Mouse (Mus musculus) heart, postnatal 0 days (tissue): ENCODE measurements around the gene Aqp6. TPM values are rescaled to one million over a fixed set of nuclear protein-coding genes. Genes with fewer than 3 reads are reported as not detected.

Experiments used
- ATAC-seq: fragments of 200-750 bp; cut with Nextera tagmentation; 2 replicates; pipeline ENCODE4 v1.8.0; 2017; ENCODE audit warnings: low read depth, moderate number of reproducible peaks, moderate library complexity; ENCODE audit not compliant: insufficient read depth
- DNase-seq: peaks from one replicate; pipeline ENCODE4 v3.0.0-alpha.2; 2016; ENCODE audit warnings: low spot score
- H3K27ac ChIP-seq: fragments of 300-500 bp; sonication (generic); 2 replicates; pipeline ENCODE4 v1.5.1; 2014; ENCODE audit warnings: low read depth, mild to moderate bottlenecking
- H3K27me3 ChIP-seq: fragments of 300-500 bp; sonication (generic); 2 replicates; pipeline ENCODE4 v1.6.1; 2014; ENCODE audit warnings: low read length, mixed read lengths; ENCODE audit not compliant: control insufficient read depth, insufficient read depth
- H3K36me3 ChIP-seq: fragments of 300-500 bp; sonication (generic); replicated peaks from 2 replicates; pipeline ENCODE4 v1.6.1; 2014; ENCODE audit warnings: low read length, mixed read lengths; ENCODE audit not compliant: control insufficient read depth, insufficient read depth
- H3K4me1 ChIP-seq: fragments of 300-500 bp; sonication (generic); 2 replicates; pipeline ENCODE4 v1.6.1; 2014; ENCODE audit warnings: antibody characterized with exemption; ENCODE audit not compliant: control insufficient read depth, insufficient read depth
- H3K4me2 ChIP-seq: fragments of 300-500 bp; sonication (generic); 2 replicates; pipeline ENCODE4 v1.6.1; 2014; ENCODE audit warnings: low read depth, mild to moderate bottlenecking, low read length, moderate library complexity
- H3K4me3 ChIP-seq: fragments of 300-500 bp; sonication (generic); 2 replicates; pipeline ENCODE4 v1.5.1; 2014; ENCODE audit warnings: low read depth, low read length
- H3K9ac ChIP-seq: fragments of 300-500 bp; sonication (generic); replicated peaks from 2 replicates; pipeline ENCODE4 v1.6.1; 2014; ENCODE audit warnings: low read depth, low read length, mixed read lengths
- H3K9me3 ChIP-seq: fragments of 300-500 bp; sonication (generic); replicated peaks from 2 replicates; pipeline ENCODE4 v1.6.1; 2016; ENCODE audit warnings: low read length; ENCODE audit not compliant: control insufficient read depth
- CTCF ChIP-seq: IDR thresholded peaks from 2 replicates; pipeline ENCODE4 v1.5.1; 2016; ENCODE audit warnings: antibody characterized with exemption, control low read depth, low read depth
- EP300 ChIP-seq: IDR thresholded peaks from 2 replicates; pipeline ENCODE4 v1.6.1; 2016; ENCODE audit warnings: antibody characterized with exemption, low read depth
- WGBS: fragments of 180-500 bp; shearing (Covaris S2); extraction: QIAGEN DNeasy Blood & Tissue Kit; methylation state at CpG from one replicate; pipeline ENCODE4 v1.1.7; 2014; 5-methylcytosine and 5-hydroxymethylcytosine counted together
- polyA plus RNA-seq: library from polyadenylated mRNA; unstranded; fragments of >200 nt; fragmentation: Nextera tagmentation; extraction: Ambion mirVana; gene quantifications from 2 replicates; pipeline ENCODE4 v1.2.1, GENCODE M21; 2015
- total RNA-seq: library from RNA; depleted of rRNA; stranded (reverse); fragments of >200 nt; gene quantifications from 2 replicates; pipeline ENCODE4 v1.2.3, GENCODE M21; 2014; ENCODE audit warnings: low replicate concordance; rRNA removed

The Aqp6 gene
- total and polyA plus RNA-seq, 2 experiments from 2014 or later = not detected

- Histone ChIP-seq H3K4me3 (peak overlapping the region; percentile 27), H3K27ac (no peak overlapping the region), H3K36me3 (no peaks in the 10 kb centered on the region), H3K9me3 (no peaks in the 10 kb centered on the region), H3K4me1 (peaks cover 11% of the 10 kb centered on the region), H3K4me2 (peak overlapping the region; percentile 61), H3K9ac (no peak overlapping the region), H3K27me3 (peaks cover 27% of the 10 kb centered on the region)
- no peak for DNase-seq
- no peak; the same call in 1 of the 2 replicates for ATAC-seq
- TF ChIP-seq CTCF = peak; percentile 42; the same call in 1 of the 2 replicates
- TF ChIP-seq EP300 = no peak
- WGBS = 8% methylated on average over 8 of the region's 8 CpGs
Observed at GRCm38 (mm10) chr15:99653291-99653690, 52.1 kb downstream of the Aqp6 start.

GRCm38 (mm10) chr15:99653876-99654275 lies 52.7 kb downstream of the Aqp6 start:
- TF ChIP-seq EP300 = no peak
- TF ChIP-seq CTCF = no peak
- Histone ChIP-seq H3K27me3 (peaks cover 27% of the 10 kb centered on the region), H3K36me3 (no peaks in the 10 kb centered on the region), H3K4me3 (peak overlapping the region; percentile 27), H3K9me3 (no peaks in the 10 kb centered on the region), H3K4me1 (peaks cover 8% of the 10 kb centered on the region), H3K4me2 (peak overlapping the region; percentile 61), H3K27ac (no peak overlapping the region), H3K9ac (no peak overlapping the region)
- 9% methylated on average over 21 of the region's 21 CpGs for WGBS
- DNase-seq (no peak), ATAC-seq (no peak)

Other genes starting within 250 kb of the Aqp6 start
- gene Fmnl3, start 230.9 kb upstream of the Aqp6 start, total RNA-seq = 18.2 and 21.6 TPM in 2 replicates
- gene Fmnl3, start 230.9 kb upstream of the Aqp6 start, polyA plus RNA-seq = 10.1 and 12.1 TPM in 2 replicates
- 190 and 225 TPM in 2 replicates for gene Tmbim6, start 208.5 kb upstream of the Aqp6 start, total RNA-seq
- gene Tmbim6, start 208.5 kb upstream of the Aqp6 start, polyA plus RNA-seq = 188 and 200 TPM in 2 replicates
- 7.5 and 35.0 TPM in 2 replicates for gene Nckap5l, start 143.7 kb upstream of the Aqp6 start, total RNA-seq
- gene Nckap5l, start 143.7 kb upstream of the Aqp6 start, polyA plus RNA-seq = 3.7 and 5.0 TPM in 2 replicates
- gene Bcdin3d, start 126.7 kb upstream of the Aqp6 start, total RNA-seq = 3.5 and 11.0 TPM in 2 replicates
- gene Bcdin3d, start 126.7 kb upstream of the Aqp6 start, polyA plus RNA-seq = 12.5 and 13.1 TPM in 2 replicates
- not detected in 2 replicates for gene Faim2, start 73.2 kb upstream of the Aqp6 start, total RNA-seq
- gene Faim2, start 73.2 kb upstream of the Aqp6 start, polyA plus RNA-seq = 0.11 TPM in 1 of 2 replicates, not detected in the other
- gene Aqp2, start 22.3 kb upstream of the Aqp6 start, total RNA-seq = not detected in 2 replicates
- gene Aqp2, start 22.3 kb upstream of the Aqp6 start, polyA plus RNA-seq = not detected in 2 replicates
- not detected in 2 replicates for gene Aqp5, start 10.6 kb upstream of the Aqp6 start, total RNA-seq
- gene Aqp5, start 10.6 kb upstream of the Aqp6 start, polyA plus RNA-seq = 0.25 and 0.40 TPM in 2 replicates
- gene Racgap1, start 50.3 kb downstream of the Aqp6 start, total RNA-seq = 59.2 and 124 TPM in 2 replicates
- 34.5 and 36.8 TPM in 2 replicates for gene Racgap1, start 50.3 kb downstream of the Aqp6 start, polyA plus RNA-seq
- gene Asic1, start 69.0 kb downstream of the Aqp6 start, total RNA-seq = 0.11 and 0.93 TPM in 2 replicates
- 1.1 and 1.3 TPM in 2 replicates for gene Asic1, start 69.0 kb downstream of the Aqp6 start, polyA plus RNA-seq
- gene Smarcd1, start 100.7 kb downstream of the Aqp6 start, total RNA-seq = 28.4 and 35.7 TPM in 2 replicates
- gene Smarcd1, start 100.7 kb downstream of the Aqp6 start, polyA plus RNA-seq = 16.8 and 20.0 TPM in 2 replicates
- not detected in 2 replicates for gene Gm17349, start 104.1 kb downstream of the Aqp6 start, total RNA-seq
- not detected in 2 replicates for gene Gm17349, start 104.1 kb downstream of the Aqp6 start, polyA plus RNA-seq
- gene Gpd1, start 116.1 kb downstream of the Aqp6 start, total RNA-seq = 8.7 and 16.4 TPM in 2 replicates
- 9.0 and 9.9 TPM in 2 replicates for gene Gpd1, start 116.1 kb downstream of the Aqp6 start, polyA plus RNA-seq
- 94.2 and 195 TPM in 2 replicates for gene Cox14, start 124.2 kb downstream of the Aqp6 start, total RNA-seq
- 341 and 358 TPM in 2 replicates for gene Cox14, start 124.2 kb downstream of the Aqp6 start, polyA plus RNA-seq
- 51.6 and 58.7 TPM in 2 replicates for gene Cers5, start 171.5 kb downstream of the Aqp6 start, total RNA-seq
- 37.4 and 38.9 TPM in 2 replicates for gene Cers5, start 171.5 kb downstream of the Aqp6 start, polyA plus RNA-seq